Mouse (Mus musculus): ENCODE results near the gene Frrs1l.

DNA sequence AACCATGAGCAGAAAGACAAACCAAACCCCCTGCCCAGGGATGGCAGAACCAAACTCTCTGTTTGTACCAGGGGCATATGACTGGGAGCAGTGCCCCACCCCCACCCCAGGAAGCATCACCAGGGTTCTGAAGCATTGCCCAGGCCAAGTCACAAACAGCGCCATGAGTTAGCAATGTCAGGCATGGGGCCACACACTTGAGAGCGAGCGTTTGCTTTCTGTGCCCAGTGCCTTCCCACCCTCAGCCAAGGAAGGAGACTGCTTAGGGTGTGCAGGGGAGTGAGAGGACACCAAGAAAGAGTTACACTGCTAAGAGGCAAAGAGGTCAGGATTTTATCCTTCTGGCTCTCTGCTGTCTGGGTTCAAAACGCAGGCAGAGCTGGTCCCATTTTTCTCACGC, 20.2 kb upstream of the Frrs1l start:
- TF ChIP-seq TAL1 (IDR thresholded peaks at IDR 0.05; ENCODE audit: low read length): no peak
- no peak for TF ChIP-seq GATA1 (IDR thresholded peaks at IDR 0.05; ENCODE audit: low read length)
